Mouse (Mus musculus) myocyte (in vitro differentiated cells): Measurements from ENCODE around the gene Dnajc21.

ENCODE experiments used
- CEBPB ChIP-seq: IDR thresholded peaks from 2 replicates; pipeline ENCODE4 v1.6.1; 2011; ENCODE audit warnings: mild to moderate bottlenecking, moderate library complexity; ENCODE audit not compliant: poor library complexity, insufficient read depth, severe bottlenecking
- E2F4 ChIP-seq: IDR thresholded peaks from one replicate; pipeline ENCODE4 v1.6.1; 2011; ENCODE audit warnings: mild to moderate bottlenecking, control low read depth, moderate library complexity; ENCODE audit not compliant: insufficient read depth
- MAX ChIP-seq: IDR thresholded peaks from one replicate; pipeline ENCODE4 v1.6.1; 2011; ENCODE audit warnings: low read depth, mild to moderate bottlenecking, control low read depth
- MYOD1 ChIP-seq, 3 experiments: IDR thresholded peaks; one replicate each; pipeline ENCODE4 v1.6.1; 2011; ENCODE audit warnings: control low read depth in 2 of 3, low read depth in 2 of 3, mild to moderate bottlenecking in 2 of 3, moderate library complexity in 1 of 3; ENCODE audit not compliant: insufficient read length in 2 of 3, control insufficient read depth in 1 of 3
- MYOG ChIP-seq, 3 experiments: IDR thresholded peaks; one replicate each; pipeline ENCODE4 v1.6.1; 2011; ENCODE audit warnings: control low read depth in 2 of 3, low read depth in 2 of 3, mild to moderate bottlenecking in 2 of 3; ENCODE audit not compliant: insufficient read length in 2 of 3, control insufficient read depth in 1 of 3, insufficient read depth in 1 of 3
- POLR2A ChIP-seq: IDR thresholded peaks from one replicate; pipeline ENCODE4 v1.6.1; 2011; ENCODE audit warnings: low read depth, mild to moderate bottlenecking, control low read depth, moderate library complexity; ENCODE audit not compliant: insufficient read length
- POLR2AphosphoS2 ChIP-seq: IDR thresholded peaks from one replicate; pipeline ENCODE4 v1.6.1; 2011; ENCODE audit warnings: low read depth, control low read depth; ENCODE audit not compliant: insufficient read length
- REST ChIP-seq: IDR thresholded peaks from one replicate; pipeline ENCODE4 v1.6.1; 2011; ENCODE audit warnings: mild to moderate bottlenecking, control low read depth, moderate library complexity; ENCODE audit not compliant: insufficient read depth, insufficient read length
- SRF ChIP-seq: IDR thresholded peaks from one replicate; pipeline ENCODE4 v1.6.1; 2011; ENCODE audit warnings: low read depth; ENCODE audit not compliant: control insufficient read depth, insufficient read length
- TCF12 ChIP-seq: IDR thresholded peaks from one replicate; pipeline ENCODE4 v1.6.1; 2011; ENCODE audit warnings: mild to moderate bottlenecking, control low read depth; ENCODE audit not compliant: poor library complexity, insufficient read depth, severe bottlenecking
- TCF3 ChIP-seq: IDR thresholded peaks from one replicate; pipeline ENCODE4 v1.6.1; 2011; ENCODE audit warnings: low read depth, control low read depth; ENCODE audit not compliant: insufficient read length
- USF1 ChIP-seq: IDR thresholded peaks from one replicate; pipeline ENCODE4 v1.6.1; 2011; ENCODE audit warnings: low read depth, mild to moderate bottlenecking, control low read depth, moderate library complexity

DNA sequence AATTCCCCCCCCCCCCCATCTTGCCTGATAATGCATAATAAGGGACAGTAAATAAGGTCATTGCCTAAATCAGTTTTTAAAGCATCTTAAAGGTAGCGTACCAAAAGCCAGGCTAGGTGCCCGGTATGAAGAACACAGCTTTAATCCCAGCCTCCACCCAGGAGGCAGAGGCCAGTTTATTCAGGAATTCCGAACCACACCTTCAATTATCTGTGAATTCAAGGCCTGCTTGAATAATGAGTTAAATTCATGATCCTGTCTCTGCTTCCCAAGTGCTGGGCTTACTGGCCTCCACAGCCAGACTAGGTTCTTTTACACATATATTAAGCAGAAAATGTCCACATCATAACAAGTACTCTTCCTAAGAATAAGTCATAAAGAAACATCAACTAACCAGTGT lies 625 bp upstream of the Dnajc21 start:
- TF ChIP-seq MYOG (IDR thresholded peaks at IDR 0.05; ENCODE audit: control insufficient read depth in 1 of 3, insufficient read depth in 1 of 3, insufficient read length in 2 of 3, low read depth in 2 of 3) (no peak), POLR2A (no peak), REST (no peak), POLR2AphosphoS2 (no peak), E2F4 (no peak), USF1 (no peak), MAX (no peak), CEBPB (no peak), MYOD1 (IDR thresholded peaks at IDR 0.05; ENCODE audit: control insufficient read depth in 1 of 3, insufficient read length in 2 of 3, low read depth in 2 of 3) (no peak), SRF (no peak), TCF12 (no peak), TCF3 (no peak)
